Mouse (Mus musculus) heart, postnatal 36 days (tissue): ENCODE measurements around the gene Hmgb4. TPM values are rescaled to one million over a fixed set of nuclear protein-coding genes. Genes with fewer than 3 reads are reported as not detected.

Experiments
- DNase-seq, 2 experiments: peaks; one replicate each; pipeline ENCODE4 v3.0.0; 2021 to 2022
- intact Hi-C: fragments of 180-260 bp; cut with DNase I; formaldehyde crosslinking; loops from one replicate; pipeline ENCODE4 v1.15.1; 2025
- total RNA-seq, 2 experiments: library from RNA; stranded (reverse); gene quantifications; 2 replicates each; pipeline ENCODE4 v1.2.3; 2021

Gene Hmgb4
- total RNA-seq, result not detected

- DNase-seq, result no peak
- intact Hi-C loops, result no loop called here
These were observed at the start of gene Hmgb4 for GRCm38 (mm10) chr4:128260907-128261560. Gene Hmgb4, minus strand, starts transcription at chr4:128260957.

- no peak for DNase-seq
- intact Hi-C loops, result no loop called here
These were observed 45.3 kb upstream of the Hmgb4 start for GRCm38 (mm10) chr4:128306011-128306410.

GRCm38 (mm10) chr4:128304049-128304448 lies 43.3 kb upstream of the Hmgb4 start:
- intact Hi-C loops, result no loop called here
- DNase-seq, result no peak

DNA sequence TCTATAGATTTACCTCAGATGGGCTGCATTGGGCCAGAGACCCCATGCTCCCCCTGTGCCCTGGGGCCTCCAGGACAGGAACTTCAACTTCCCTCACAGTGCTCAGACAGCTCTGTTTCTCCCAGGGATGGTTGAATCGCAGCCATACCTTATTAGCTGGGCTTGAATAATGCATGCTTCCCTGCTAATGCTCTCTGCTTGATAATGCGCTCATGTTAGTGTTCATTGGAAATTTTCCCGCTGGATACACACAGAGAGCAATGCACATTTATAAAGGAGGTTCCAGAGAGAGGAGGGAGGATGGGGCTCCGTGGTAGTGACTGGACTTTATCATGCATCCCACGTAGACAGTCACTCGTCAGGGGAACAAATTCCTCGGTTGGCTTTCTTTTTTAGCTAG lies 27.3 kb upstream of the Hmgb4 start:
- intact Hi-C loops, result no loop called here
- DNase-seq, result no peak

DNA sequence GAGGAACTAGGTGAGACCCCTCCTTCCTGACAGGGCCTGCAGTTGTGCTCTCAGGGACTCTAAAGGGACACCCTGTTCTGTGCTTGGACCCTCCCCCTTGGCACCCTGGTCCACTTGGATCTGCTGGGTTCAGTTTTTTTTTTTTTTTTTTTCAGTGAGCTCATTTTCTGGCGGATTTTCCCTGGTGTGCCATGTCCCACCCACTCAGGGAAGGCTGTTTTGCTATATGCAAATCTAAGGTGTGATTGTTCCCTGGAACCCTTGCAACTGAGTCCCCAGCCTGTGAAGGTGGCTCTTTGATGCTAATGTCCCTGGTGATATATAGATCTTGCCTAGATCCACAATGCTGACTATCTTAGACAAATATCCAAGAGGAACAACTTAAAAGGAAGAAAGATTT lies 24.3 kb upstream of the Hmgb4 start:
- DNase-seq, result no peak
- intact Hi-C loops, result no loop called here

DNA sequence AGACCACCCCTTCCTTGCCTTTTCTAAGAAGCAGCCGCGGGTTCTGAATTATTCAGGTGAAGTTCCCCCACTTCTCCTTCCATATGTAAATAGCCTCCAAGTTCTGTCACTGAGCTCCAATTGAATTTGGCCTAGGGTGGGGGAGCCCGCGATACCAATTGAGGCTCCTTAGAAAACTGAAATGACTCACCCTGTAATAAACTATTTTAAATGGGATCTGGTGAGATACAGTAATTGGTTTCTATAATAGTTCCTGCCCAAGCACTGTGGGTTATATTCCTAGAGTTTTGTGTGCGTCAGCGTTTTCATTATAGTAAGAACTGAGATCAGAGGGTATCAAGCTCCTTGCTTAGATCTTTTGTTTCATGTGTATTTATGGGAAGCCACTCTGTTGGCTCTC lies 14.8 kb upstream of the Hmgb4 start:
- intact Hi-C loops, result no loop called here

DNA sequence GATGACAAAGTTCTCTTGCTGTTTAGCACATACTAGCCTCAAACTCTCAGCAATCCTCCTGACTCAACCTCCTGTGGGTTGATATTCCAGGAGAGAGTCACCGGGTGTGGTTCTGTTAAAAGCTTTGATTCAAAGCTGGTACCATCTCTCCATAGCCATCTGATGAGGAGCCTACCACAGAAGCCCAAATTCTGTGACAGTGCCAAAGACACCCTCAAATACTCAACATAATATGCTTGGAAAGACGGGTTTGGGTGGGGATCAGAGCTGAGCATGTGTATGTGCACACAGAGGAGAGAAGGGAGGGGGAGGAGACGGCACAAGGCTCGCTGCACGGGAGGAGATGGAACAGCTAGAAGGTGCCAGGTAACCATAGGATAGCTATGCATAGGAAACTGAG lies 14.4 kb upstream of the Hmgb4 start:
- intact Hi-C loops, result no loop called here

More for the DNA sequence above, 14.8 kb upstream of the Hmgb4 start:
- no peak for DNase-seq

DNA sequence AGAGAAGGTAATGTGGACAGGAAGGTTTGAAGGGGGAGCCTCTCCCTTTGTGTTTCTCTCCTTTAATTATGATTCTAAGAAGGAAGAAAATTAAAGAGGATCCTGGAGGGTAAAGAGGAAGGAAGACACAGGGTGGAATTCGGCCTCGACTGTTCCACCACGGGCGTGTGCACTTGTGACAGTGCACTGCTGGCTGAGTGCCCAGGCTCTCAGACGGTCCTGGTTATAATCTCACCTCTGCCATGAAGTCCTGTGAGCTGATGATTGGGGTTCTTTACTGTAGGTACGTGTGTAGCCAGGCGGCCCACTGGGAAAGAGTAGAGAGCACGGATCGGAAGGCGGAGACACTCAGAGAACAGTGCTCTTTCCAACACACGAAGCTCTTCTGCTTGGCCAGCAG lies 12.4 kb upstream of the Hmgb4 start:
- no peak for DNase-seq
- intact Hi-C loops, result no loop called here

More for the DNA sequence above, 14.4 kb upstream of the Hmgb4 start:
- no peak for DNase-seq

GRCm38 (mm10) chr4:128272501-128272900 lies 11.7 kb upstream of the Hmgb4 start:
- intact Hi-C loops, result no loop called here
- DNase-seq, result peak in 1 of 2 experiments; percentile 2

GRCm38 (mm10) chr4:128270931-128271330 lies 10.2 kb upstream of the Hmgb4 start:
- intact Hi-C loops, result no loop called here
- peak in 1 of 2 experiments; percentile 3 for DNase-seq

DNA sequence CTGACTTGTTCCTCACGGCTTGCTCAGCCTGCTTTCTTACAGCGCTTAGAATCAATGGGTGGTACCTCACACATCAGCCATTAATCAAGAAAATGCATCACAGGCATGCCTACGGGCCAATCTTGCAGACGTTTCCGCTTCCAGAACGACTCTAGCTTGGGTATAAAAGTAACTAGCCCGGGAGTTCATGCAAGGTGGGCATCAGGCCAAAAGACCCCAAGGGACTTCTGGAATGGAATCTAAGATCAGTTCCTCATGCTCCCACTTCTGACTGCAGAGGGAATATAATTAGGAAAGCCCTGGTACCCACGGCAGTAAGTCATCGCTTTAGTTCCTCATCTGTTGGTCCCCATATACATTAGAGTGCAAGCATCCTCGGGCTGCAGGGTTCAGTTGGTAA lies 9.4 kb upstream of the Hmgb4 start:
- no peak for DNase-seq
- intact Hi-C loops, result no loop called here

DNA sequence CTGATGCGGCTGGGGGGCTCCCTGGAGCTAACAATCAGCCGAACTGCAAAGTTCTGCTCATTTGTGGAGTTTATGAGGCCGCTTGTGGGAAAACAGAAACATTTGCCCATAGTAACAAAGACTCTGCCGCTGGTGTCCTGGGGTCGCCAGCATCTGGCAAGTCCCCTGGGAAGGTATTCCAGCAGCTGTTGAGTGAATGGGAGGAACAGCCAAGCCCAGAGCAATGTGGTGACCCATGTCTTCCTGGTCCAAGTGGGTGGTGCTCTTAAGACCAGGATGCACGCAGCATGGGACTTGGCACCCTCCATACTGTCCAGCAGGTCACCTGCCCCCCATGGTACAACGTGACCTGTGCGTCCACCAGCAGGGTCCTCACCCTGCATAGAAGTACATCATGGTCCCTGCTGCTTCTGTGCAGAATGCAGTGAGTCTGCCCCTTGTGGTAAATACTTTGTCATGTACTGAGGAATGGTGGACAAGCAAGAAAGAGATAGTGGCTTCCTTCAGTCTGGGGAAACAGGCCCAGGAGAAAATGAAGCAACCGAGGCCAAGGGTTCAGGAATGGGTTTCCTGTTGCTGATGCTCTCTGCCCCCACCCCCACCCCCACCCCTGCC lies 8.6 kb upstream of the Hmgb4 start:
- intact Hi-C loops, result no loop called here
- peak in 1 of 2 experiments; percentile 17 for DNase-seq

- intact Hi-C loops, result no loop called here
- no peak for DNase-seq
These were observed 4.6 kb upstream of the Hmgb4 start for GRCm38 (mm10) chr4:128265341-128265740.

- intact Hi-C loops, result no loop called here
- DNase-seq, result no peak
These were observed 3.7 kb upstream of the Hmgb4 start for GRCm38 (mm10) chr4:128264491-128264890.

GRCm38 (mm10) chr4:128259211-128259610 lies 1.5 kb downstream of the Hmgb4 start:
- intact Hi-C loops, result no loop called here
- no peak for DNase-seq

DNA sequence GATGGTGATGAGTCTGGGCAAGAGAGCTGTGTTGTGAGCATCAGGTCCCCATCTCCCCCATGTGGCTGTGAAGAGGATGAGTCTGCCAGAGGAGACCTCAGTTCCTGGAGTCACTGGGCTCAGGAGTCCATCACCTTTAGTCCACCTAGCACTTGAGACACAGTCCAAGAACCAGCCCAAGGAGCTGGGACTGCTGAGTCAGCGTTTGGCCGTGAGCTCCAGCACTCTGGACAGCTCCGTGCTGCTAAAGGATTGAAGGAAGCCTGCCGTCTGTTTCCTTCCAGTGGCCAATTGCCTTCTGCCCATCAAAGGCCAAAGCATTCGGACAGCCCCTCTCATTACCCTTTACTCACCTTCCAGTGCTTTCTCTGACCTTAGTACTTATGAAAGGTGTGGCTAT lies 12.1 kb downstream of the Hmgb4 start:
- intact Hi-C loops, result no loop called here
- DNase-seq, result peak; percentile 8 to 28

DNA sequence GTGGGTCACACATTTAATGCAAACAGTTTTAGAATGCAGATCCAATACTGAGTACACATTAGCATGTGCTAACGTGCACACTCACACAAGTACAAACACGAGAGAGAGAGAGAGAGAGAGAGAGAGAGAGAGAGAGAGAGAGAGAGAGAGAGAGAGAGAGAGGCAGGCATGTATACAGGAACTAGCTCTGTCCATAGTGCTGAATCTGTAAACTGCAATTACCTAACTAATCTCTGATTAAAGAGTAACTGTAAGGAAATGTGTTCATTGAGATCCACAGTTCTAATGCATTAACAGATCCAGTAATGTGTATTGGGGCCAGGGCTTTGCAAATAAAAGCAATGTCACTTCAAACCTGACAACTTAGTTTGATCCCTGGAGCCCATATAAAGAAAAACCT lies 15.6 kb downstream of the Hmgb4 start:
- intact Hi-C loops, result no loop called here
- no peak for DNase-seq

DNA sequence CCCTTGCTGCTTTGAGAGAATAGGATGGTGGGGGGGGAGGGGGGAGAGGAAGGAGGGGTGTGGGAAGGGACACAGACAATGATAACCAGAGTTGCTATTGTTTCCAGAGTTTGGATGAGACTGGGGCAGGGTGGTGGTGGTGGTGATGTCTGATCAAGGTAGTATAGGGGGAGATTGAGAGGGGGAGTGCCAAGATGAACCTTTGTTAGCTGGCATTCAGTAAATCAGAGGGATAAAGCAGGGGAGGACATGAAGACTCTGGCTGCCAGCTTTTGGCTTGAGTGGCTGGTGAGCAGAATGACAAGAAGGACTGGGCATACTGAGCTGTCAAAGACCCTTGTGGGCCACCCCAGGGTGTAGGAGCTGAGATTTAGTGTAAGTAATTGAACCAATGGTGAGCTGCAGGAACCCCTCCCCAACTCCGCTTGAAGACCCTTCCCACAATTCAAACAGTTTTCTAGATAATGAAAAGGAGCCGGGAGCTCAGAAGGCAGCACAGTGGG lies 18.9 kb downstream of the Hmgb4 start:
- DNase-seq, result no peak
- intact Hi-C loops, result no loop called here

GRCm38 (mm10) chr4:128241075-128241853 lies 19.5 kb downstream of the Hmgb4 start:
- intact Hi-C loops, result no loop called here
- no peak for DNase-seq

GRCm38 (mm10) chr4:128239113-128239512 lies 21.6 kb downstream of the Hmgb4 start:
- intact Hi-C loops, result no loop called here
- no peak for DNase-seq

DNA sequence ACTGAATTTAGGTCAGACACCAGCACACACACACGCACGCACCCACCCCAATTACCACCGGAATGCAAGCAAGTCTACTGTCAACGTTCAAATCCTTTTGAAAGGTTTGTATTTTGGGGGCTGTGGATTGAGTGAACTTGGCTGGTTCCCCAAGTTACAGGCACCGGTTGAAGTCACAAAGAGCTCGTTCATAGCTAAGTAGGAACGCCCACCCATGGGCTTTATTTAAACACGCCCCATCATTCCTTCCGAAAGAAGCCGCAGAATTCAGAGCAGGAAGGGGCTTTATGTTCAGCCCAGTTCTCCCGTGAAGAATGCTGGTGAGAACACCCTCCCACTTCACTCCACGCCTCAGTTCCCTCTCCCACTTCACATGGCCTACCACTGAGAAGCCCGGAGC lies 27.3 kb downstream of the Hmgb4 start:
- no peak for DNase-seq
- intact Hi-C loops, result no loop called here
